Mouse (Mus musculus): ENCODE results near the gene Ms4a13. TPM values are rescaled to one million over a fixed set of nuclear protein-coding genes. Genes with fewer than 3 reads are reported as not detected.
"Not testable (repeated sequence)": the region's sequence is repeated elsewhere in the genome, so short reads cannot be mapped to it uniquely, and the experiment has no call there.

Gene Ms4a13
- not detected for total RNA-seq (2021)

GRCm38 (mm10) chr19:11196546-11196945, at the start of gene Ms4a13:
TSS of gene Ms4a13 (minus strand) at chr19:11196737.
- DNase-seq (ENCODE audit: extremely low spot score in 1 of 2, low spot score in 1 of 2) = no peak

GRCm38 (mm10) chr19:11244230-11244629, 47.7 kb upstream of the Ms4a13 start:
- no peak for DNase-seq (ENCODE audit: extremely low spot score in 1 of 2, low spot score in 1 of 2)

GRCm38 (mm10) chr19:11242560-11242959, 46.0 kb upstream of the Ms4a13 start:
- no peak for DNase-seq (ENCODE audit: extremely low spot score in 1 of 2, low spot score in 1 of 2)

- DNase-seq (ENCODE audit: extremely low spot score in 1 of 2, low spot score in 1 of 2) = no peak
Observed at GRCm38 (mm10) chr19:11235820-11236219, 39.3 kb upstream of the Ms4a13 start.

- no peak for DNase-seq (ENCODE audit: extremely low spot score in 1 of 2, low spot score in 1 of 2)
Observed at GRCm38 (mm10) chr19:11234921-11235735, 38.6 kb upstream of the Ms4a13 start.

GRCm38 (mm10) chr19:11234244-11234643, 37.7 kb upstream of the Ms4a13 start:
- no peak for DNase-seq (ENCODE audit: extremely low spot score in 1 of 2, low spot score in 1 of 2)

- DNase-seq (ENCODE audit: extremely low spot score in 1 of 2, low spot score in 1 of 2) = no peak
Observed at GRCm38 (mm10) chr19:11232348-11232747, 35.8 kb upstream of the Ms4a13 start, which contains the start of gene Ms4a12. TSS of gene Ms4a12 (minus strand) at chr19:11232448.

GRCm38 (mm10) chr19:11192552-11192951, 4.0 kb downstream of the Ms4a13 start:
- DNase-seq (ENCODE audit: extremely low spot score in 1 of 2, low spot score in 1 of 2) = no peak

- DNase-seq (ENCODE audit: extremely low spot score in 1 of 2, low spot score in 1 of 2) = peak in 1 of 2 experiments; percentile 20
Observed at GRCm38 (mm10) chr19:11184121-11184520, 12.4 kb downstream of the Ms4a13 start.

GRCm38 (mm10) chr19:11177464-11177863, 19.1 kb downstream of the Ms4a13 start:
- no peak for DNase-seq (ENCODE audit: extremely low spot score in 1 of 2, low spot score in 1 of 2)

GRCm38 (mm10) chr19:11165172-11165571, 31.4 kb downstream of the Ms4a13 start, which contains the start of gene 1700025F22Rik:
TSS of gene 1700025F22Rik (minus strand) at chr19:11165320.
- DNase-seq (ENCODE audit: extremely low spot score in 1 of 2, low spot score in 1 of 2) = no peak

GRCm38 (mm10) chr19:11157890-11158289, 38.6 kb downstream of the Ms4a13 start:
- DNase-seq (ENCODE audit: extremely low spot score in 1 of 2, low spot score in 1 of 2) = not testable (repeated sequence)

- DNase-seq (ENCODE audit: extremely low spot score in 1 of 2, low spot score in 1 of 2) = no peak
Observed at GRCm38 (mm10) chr19:11135336-11135735, 61.2 kb downstream of the Ms4a13 start.

- no peak for DNase-seq (ENCODE audit: extremely low spot score in 1 of 2, low spot score in 1 of 2)
Observed at GRCm38 (mm10) chr19:11134852-11135251, 61.7 kb downstream of the Ms4a13 start.

GRCm38 (mm10) chr19:11130776-11131175, 65.8 kb downstream of the Ms4a13 start, which contains the start of gene 1700017D01Rik:
TSS of gene 1700017D01Rik (minus strand) at chr19:11130876.
- not testable (repeated sequence) for DNase-seq (ENCODE audit: extremely low spot score in 1 of 2, low spot score in 1 of 2)

- DNase-seq (ENCODE audit: extremely low spot score in 1 of 2, low spot score in 1 of 2) = no peak
Observed at GRCm38 (mm10) chr19:11129702-11130101, 66.8 kb downstream of the Ms4a13 start.

- not testable (repeated sequence) for DNase-seq (ENCODE audit: extremely low spot score in 1 of 2, low spot score in 1 of 2)
Observed at GRCm38 (mm10) chr19:11121016-11121420, 75.5 kb downstream of the Ms4a13 start.

Other genes starting within 250 kb of the Ms4a13 start
- gene Ccdc86, start 247.5 kb downstream of the Ms4a13 start, total RNA-seq (2021) = 1 to 10 TPM; 7.8 to 9.4 TPM
- gene Ms4a10, start 222.1 kb downstream of the Ms4a13 start, total RNA-seq (2021) = not detected
- not detected for gene Ms4a15, start 203.5 kb downstream of the Ms4a13 start, total RNA-seq (2021)
- not detected for gene Ms4a18, start 178.7 kb downstream of the Ms4a13 start, total RNA-seq (2021)
- not detected for gene Ms4a8a, start 115.6 kb downstream of the Ms4a13 start, total RNA-seq (2021)
- gene 1700017D01Rik, start 65.9 kb downstream of the Ms4a13 start, total RNA-seq (2021) = not detected
- gene 1700025F22Rik, start 31.4 kb downstream of the Ms4a13 start, total RNA-seq (2021) = not detected
- not detected for gene Ms4a12, start 35.7 kb upstream of the Ms4a13 start, total RNA-seq (2021)
- not detected for gene Ms4a1, start 69.5 kb upstream of the Ms4a13 start, total RNA-seq (2021)
- gene Ms4a5, start 87.1 kb upstream of the Ms4a13 start, total RNA-seq (2021) = not detected
- gene Ms4a14, start 117.7 kb upstream of the Ms4a13 start, total RNA-seq (2021) = not detected
- not detected for gene Ms4a7, start 139.4 kb upstream of the Ms4a13 start, total RNA-seq (2021)
- gene Ms4a4a, start 178.8 kb upstream of the Ms4a13 start, total RNA-seq (2021) = under 1 TPM; 0.61 to 0.89 TPM
- not detected for gene Ms4a4c, start 208.0 kb upstream of the Ms4a13 start, total RNA-seq (2021)
- not detected for gene Ms4a4b, start 246.8 kb upstream of the Ms4a13 start, total RNA-seq (2021)